Mouse (Mus musculus): ENCODE results near the gene Tsc2. TPM values are rescaled to one million over a fixed set of nuclear protein-coding genes. Genes with fewer than 3 reads are reported as not detected.
A peak's percentile ranks its signal among the peaks of the same experiment; 100 is the strongest.

The Tsc2 gene
- polyA plus RNA-seq (2015; fragmentation: Nextera tagmentation; extraction: Ambion mirVana) = 54.0 and 58.2 TPM in 2 replicates

DNA sequence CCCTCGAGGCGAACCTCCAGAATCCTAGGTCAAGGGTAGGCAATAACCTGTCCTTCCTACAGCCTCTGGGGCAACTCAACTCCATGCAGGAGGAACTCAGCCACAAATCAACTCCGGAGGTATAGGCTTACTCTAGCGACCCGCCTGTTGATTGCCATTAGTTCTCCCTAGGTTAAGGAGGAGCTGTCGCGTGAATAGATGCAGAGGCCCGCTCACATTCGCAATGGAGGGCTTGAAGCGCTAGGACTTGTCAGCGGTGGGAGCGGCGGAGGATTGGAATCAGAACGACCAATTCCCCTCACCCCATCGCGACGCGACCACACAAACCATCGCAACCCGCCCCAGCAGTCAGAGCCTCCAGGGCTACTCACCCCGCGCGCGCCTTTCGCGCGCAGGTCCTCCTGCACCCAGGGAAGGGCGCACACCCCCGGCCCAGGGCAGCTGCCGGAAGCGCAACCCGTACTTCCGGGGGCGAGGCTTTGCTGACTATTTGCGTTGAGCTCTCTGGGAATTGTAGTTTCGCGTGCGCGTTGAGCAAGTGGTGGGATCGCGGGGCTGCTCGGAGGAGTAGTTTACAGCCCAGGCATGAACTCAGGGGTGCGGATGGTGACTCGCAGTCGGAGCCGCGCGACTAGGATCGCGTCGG lies at the start of gene Tsc2, which contains the start of gene Nthl1:
TSS of gene Tsc2 (minus strand) at position 464 of the 646 bp plus-strand sequence.
TSS of gene Nthl1 (plus strand) at position 514 of the 646 bp plus-strand sequence.
- Histone ChIP-seq H3K4me1 (replicated peaks; ENCODE audit: control insufficient read depth, insufficient read depth, low read length) (peaks cover 17% of the 10 kb centered on the region), H3K4me3 (ENCODE audit: low read length) (peak within 1 kb of the TSS; percentile 79), H3K36me3 (ENCODE audit: control insufficient read depth, insufficient read depth, low read length) (peaks cover 9% of the 10 kb centered on the region; the same call in 1 of the 2 replicates), H3K27ac (ENCODE audit: low read length) (peak within 1 kb of the TSS; percentile 97), H3K9me3 (ENCODE audit: control insufficient read depth, low read length) (no peaks in the 10 kb centered on the region), H3K4me2 (ENCODE audit: low read depth, low read length) (peak within 1 kb of the TSS; percentile 78), H3K27me3 (ENCODE audit: control insufficient read depth, insufficient read depth, low read depth, low read length) (no peaks in the 10 kb centered on the region), H3K9ac (ENCODE audit: low read length) (peak within 1 kb of the TSS; percentile 88)
- WGBS = 1% methylated on average over 51 of the region's 51 CpGs
- ATAC-seq (ENCODE audit: low read depth) = peak; percentile 88

DNA sequence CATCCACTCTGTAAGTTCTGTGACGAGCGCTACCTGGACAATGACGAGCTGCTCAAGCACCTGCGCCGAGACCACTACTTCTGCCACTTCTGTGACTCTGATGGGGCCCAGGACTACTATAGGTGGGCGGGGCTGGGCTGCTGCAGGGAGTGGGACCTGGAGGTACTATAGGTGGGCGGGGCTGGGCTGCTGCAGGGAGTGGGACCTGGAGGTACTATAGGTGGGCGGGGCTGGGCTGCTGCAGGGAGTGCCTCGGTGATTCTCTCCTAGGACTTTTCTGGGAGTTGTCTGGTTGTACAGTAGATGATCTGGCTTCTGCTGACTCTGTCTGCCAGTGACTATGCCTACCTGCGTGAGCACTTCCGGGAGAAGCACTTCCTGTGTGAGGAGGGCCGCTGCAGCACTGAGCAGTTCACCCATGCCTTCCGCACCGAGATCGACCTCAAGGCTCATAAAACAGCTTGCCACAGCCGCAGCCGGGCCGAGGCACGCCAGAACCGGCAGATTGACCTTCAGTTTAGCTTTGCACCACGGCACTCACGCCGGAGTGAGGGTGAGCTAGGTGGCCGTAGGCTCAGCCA lies 45.2 kb upstream of the Tsc2 start:
- Histone ChIP-seq H3K36me3 (ENCODE audit: control insufficient read depth, insufficient read depth, low read length) (peaks cover 46% of the 10 kb centered on the region), H3K9ac (ENCODE audit: low read length) (no peak overlapping the region), H3K4me2 (ENCODE audit: low read depth, low read length) (no peak overlapping the region), H3K4me1 (replicated peaks; ENCODE audit: control insufficient read depth, insufficient read depth, low read length) (no peaks in the 10 kb centered on the region; the same call in 1 of the 2 replicates), H3K9me3 (ENCODE audit: control insufficient read depth, low read length) (no peaks in the 10 kb centered on the region), H3K27ac (ENCODE audit: low read length) (no peak overlapping the region), H3K27me3 (ENCODE audit: control insufficient read depth, insufficient read depth, low read depth, low read length) (no peaks in the 10 kb centered on the region), H3K4me3 (ENCODE audit: low read length) (no peak overlapping the region)
- WGBS = 85% methylated on average over 24 of the region's 24 CpGs
- no peak for ATAC-seq (ENCODE audit: low read depth)

DNA sequence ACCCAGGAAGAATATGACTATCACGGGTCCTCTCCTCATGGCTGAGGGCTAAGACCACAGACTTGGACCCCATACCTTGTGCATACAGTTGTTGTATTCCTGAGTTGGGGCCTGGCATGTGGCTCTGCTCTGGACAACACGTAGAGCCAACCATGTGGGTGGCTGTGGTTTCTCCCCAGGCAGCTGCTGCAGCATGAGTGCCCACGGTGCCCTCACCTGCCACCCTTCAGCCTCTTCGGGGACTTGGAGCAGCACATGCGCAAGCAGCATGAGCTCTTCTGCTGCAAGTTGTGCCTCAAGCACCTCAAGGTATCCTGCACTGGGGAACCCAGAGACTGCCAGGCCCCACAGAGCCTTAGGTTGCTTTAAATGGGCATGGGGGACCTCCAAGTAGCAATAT lies 44.4 kb upstream of the Tsc2 start:
- H3K27ac ChIP-seq (ENCODE audit: low read length) = no peak overlapping the region
- H3K9ac ChIP-seq (ENCODE audit: low read length) = no peak overlapping the region
- H3K4me3 ChIP-seq (ENCODE audit: low read length) = no peak overlapping the region
- ATAC-seq (ENCODE audit: low read depth) = no peak
- H3K9me3 ChIP-seq (ENCODE audit: control insufficient read depth, low read length) = no peaks in the 10 kb centered on the region
- WGBS = 89% methylated on average over 5 of the region's 5 CpGs
- peaks cover 46% of the 10 kb centered on the region for H3K36me3 ChIP-seq (ENCODE audit: control insufficient read depth, insufficient read depth, low read length)
- H3K27me3 ChIP-seq (ENCODE audit: control insufficient read depth, insufficient read depth, low read depth, low read length) = no peaks in the 10 kb centered on the region
- H3K4me1 ChIP-seq (replicated peaks; ENCODE audit: control insufficient read depth, insufficient read depth, low read length) = peaks cover 6% of the 10 kb centered on the region
- H3K4me2 ChIP-seq (ENCODE audit: low read depth, low read length) = no peak overlapping the region

DNA sequence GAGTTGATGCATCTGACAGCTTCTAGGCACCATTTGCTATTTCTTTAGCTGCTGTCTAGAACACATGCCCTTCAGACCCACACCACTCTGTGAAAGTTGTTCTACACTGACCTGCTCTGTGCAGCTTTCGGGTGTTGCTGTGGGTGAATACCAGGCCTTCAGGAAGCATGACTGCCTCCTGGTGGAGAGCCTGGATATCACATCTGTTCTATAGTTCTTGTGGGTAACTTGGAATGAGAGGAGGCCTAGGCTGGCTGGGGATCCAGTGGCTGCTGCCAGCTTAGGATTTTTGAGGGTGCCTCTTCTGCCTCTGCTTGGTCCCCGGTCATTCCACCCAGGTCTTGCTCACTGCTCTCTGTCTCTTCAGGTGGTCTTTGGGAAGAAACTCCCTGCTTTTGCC lies 43.8 kb upstream of the Tsc2 start:
- Histone ChIP-seq H3K36me3 (ENCODE audit: control insufficient read depth, insufficient read depth, low read length) (peaks cover 41% of the 10 kb centered on the region), H3K4me2 (ENCODE audit: low read depth, low read length) (no peak overlapping the region), H3K9ac (ENCODE audit: low read length) (no peak overlapping the region), H3K9me3 (ENCODE audit: control insufficient read depth, low read length) (no peaks in the 10 kb centered on the region), H3K27me3 (ENCODE audit: control insufficient read depth, insufficient read depth, low read depth, low read length) (no peaks in the 10 kb centered on the region), H3K4me3 (ENCODE audit: low read length) (no peak overlapping the region), H3K27ac (ENCODE audit: low read length) (no peak overlapping the region), H3K4me1 (replicated peaks; ENCODE audit: control insufficient read depth, insufficient read depth, low read length) (peaks cover 13% of the 10 kb centered on the region)
- no peak for ATAC-seq (ENCODE audit: low read depth)
- WGBS = 53% methylated on average over 2 of the region's 2 CpGs

DNA sequence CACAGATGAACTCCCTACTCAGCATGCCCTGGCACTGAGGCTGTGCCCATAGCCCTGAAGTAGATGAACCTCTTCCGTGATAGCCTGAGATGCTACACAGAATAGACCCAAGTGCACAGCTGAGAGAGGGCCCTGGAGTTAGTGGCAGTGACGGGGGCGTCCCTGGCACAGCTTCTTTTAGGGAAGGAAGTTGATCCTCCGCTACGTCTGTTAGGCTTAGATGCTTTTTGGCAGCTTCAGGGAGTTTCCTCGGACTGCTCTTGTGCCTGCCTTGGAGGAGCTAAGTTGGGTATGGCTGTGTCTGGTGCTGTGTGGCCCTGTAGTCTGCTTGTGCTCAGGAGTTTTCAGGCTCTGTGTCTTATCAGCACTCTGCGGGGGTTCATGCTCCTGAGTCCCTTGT lies 41.8 kb upstream of the Tsc2 start:
- 71% methylated on average over 7 of the region's 7 CpGs for WGBS
- Histone ChIP-seq H3K36me3 (ENCODE audit: control insufficient read depth, insufficient read depth, low read length) (peaks cover 25% of the 10 kb centered on the region), H3K27ac (ENCODE audit: low read length) (no peak overlapping the region), H3K4me3 (ENCODE audit: low read length) (no peak overlapping the region), H3K4me2 (ENCODE audit: low read depth, low read length) (no peak overlapping the region), H3K27me3 (ENCODE audit: control insufficient read depth, insufficient read depth, low read depth, low read length) (no peaks in the 10 kb centered on the region), H3K4me1 (replicated peaks; ENCODE audit: control insufficient read depth, insufficient read depth, low read length) (peaks cover 23% of the 10 kb centered on the region), H3K9ac (ENCODE audit: low read length) (no peak overlapping the region), H3K9me3 (ENCODE audit: control insufficient read depth, low read length) (no peaks in the 10 kb centered on the region)
- ATAC-seq (ENCODE audit: low read depth) = no peak

DNA sequence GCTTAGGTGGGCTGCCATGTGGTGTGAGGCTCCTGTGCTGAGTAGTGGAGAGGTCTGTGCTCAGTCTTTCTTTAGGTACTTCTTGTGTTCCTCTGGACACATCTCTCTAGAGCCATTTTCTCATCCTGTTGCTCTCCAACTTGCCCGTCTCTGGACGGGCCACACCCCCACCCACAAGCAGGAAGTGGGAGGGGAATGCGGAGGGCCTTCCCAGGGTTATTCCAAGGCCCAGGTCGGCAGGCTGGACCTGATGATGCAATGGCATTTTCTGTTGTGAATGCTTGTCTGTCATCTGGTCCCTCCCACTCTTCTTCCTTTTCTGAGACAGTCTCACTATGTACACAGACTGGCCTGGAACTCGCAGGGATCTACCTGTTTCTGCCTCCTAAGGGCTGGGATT lies 39.7 kb upstream of the Tsc2 start:
- Histone ChIP-seq H3K27ac (ENCODE audit: low read length) (no peak overlapping the region), H3K27me3 (ENCODE audit: control insufficient read depth, insufficient read depth, low read depth, low read length) (no peaks in the 10 kb centered on the region), H3K9me3 (ENCODE audit: control insufficient read depth, low read length) (no peaks in the 10 kb centered on the region), H3K4me1 (replicated peaks; ENCODE audit: control insufficient read depth, insufficient read depth, low read length) (peaks cover 26% of the 10 kb centered on the region), H3K4me2 (ENCODE audit: low read depth, low read length) (peak overlapping the region; percentile 90; the same call in 1 of the 2 replicates), H3K9ac (ENCODE audit: low read length) (0 out of 2 replicates have a peak overlapping the region, but pooled peaks have one; percentile 17), H3K4me3 (ENCODE audit: low read length) (no peak overlapping the region), H3K36me3 (ENCODE audit: control insufficient read depth, insufficient read depth, low read length) (peaks cover 4% of the 10 kb centered on the region; the same call in 1 of the 2 replicates)
- no peak for ATAC-seq (ENCODE audit: low read depth)
- 11% methylated on average over 5 of the region's 5 CpGs for WGBS

DNA sequence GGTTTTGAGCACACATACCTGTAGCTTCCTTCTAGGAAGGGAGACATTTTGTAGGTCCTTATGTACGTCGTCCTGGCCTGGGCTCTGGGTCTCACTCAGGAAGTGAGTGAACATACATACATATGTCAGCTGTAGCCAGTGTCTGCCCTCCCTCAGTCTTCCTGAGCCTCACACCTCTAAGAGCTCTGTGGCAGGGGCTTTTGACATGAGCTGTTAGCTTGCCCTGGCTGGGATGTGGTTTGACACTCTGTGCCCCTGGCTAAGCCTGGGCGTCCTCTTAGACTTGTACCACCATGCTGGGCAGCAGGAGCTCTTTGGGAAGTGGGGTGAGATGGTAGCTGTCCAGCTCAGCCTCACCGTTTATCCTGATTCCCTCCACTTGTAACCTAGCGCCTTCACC lies 38.9 kb upstream of the Tsc2 start:
- no peak overlapping the region for H3K4me3 ChIP-seq (ENCODE audit: low read length)
- peak overlapping the region; percentile 90; the same call in 1 of the 2 replicates for H3K4me2 ChIP-seq (ENCODE audit: low read depth, low read length)
- no peaks in the 10 kb centered on the region for H3K9me3 ChIP-seq (ENCODE audit: control insufficient read depth, low read length)
- 52% methylated on average over 5 of the region's 5 CpGs for WGBS
- no peaks in the 10 kb centered on the region for H3K27me3 ChIP-seq (ENCODE audit: control insufficient read depth, insufficient read depth, low read depth, low read length)
- no peak overlapping the region for H3K27ac ChIP-seq (ENCODE audit: low read length)
- no peaks in the 10 kb centered on the region for H3K36me3 ChIP-seq (ENCODE audit: control insufficient read depth, insufficient read depth, low read length)
- no peak overlapping the region for H3K9ac ChIP-seq (ENCODE audit: low read length)
- peaks cover 26% of the 10 kb centered on the region for H3K4me1 ChIP-seq (replicated peaks; ENCODE audit: control insufficient read depth, insufficient read depth, low read length)
- no peak for ATAC-seq (ENCODE audit: low read depth)

DNA sequence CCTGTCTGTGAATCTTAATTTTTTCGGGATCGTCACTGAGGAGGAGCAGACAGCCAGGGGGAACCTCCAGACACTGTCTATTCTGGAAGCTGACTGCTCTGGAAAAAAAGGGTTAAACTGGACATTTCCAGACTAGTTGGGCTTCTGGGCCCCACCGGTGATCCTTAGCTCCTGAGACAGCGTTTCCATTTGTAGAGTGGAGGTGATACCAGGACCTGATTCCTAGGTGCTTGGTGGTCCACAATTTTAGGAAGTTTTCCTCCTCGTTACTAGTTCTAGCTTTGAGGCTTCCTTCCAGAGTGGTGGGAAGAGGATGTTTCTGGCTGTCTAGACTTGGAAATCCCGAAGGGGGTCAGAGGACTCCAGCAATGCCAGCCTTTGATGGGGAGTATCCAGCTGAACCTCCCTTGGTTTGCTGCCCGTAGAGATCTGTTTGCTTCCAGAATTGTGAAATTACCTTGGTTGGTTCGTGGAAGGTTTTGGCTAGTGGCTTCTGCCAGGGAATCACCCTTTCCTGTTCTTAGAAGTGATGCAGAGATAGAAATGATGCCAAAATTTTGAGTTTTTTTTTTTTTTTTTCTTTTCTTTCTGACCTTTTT lies 37.9 kb upstream of the Tsc2 start:
- H3K36me3 ChIP-seq (ENCODE audit: control insufficient read depth, insufficient read depth, low read length) = no peaks in the 10 kb centered on the region
- peaks cover 26% of the 10 kb centered on the region for H3K4me1 ChIP-seq (replicated peaks; ENCODE audit: control insufficient read depth, insufficient read depth, low read length)
- no peaks in the 10 kb centered on the region for H3K9me3 ChIP-seq (ENCODE audit: control insufficient read depth, low read length)
- peak overlapping the region; percentile 97 for H3K4me3 ChIP-seq (ENCODE audit: low read length)
- ATAC-seq (ENCODE audit: low read depth) = no peak; the same call in 1 of the 2 replicates
- H3K27me3 ChIP-seq (ENCODE audit: control insufficient read depth, insufficient read depth, low read depth, low read length) = no peaks in the 10 kb centered on the region
- H3K4me2 ChIP-seq (ENCODE audit: low read depth, low read length) = peak overlapping the region; percentile 90
- WGBS = 5% methylated on average over 8 of the region's 8 CpGs
- peak overlapping the region; percentile 79 for H3K27ac ChIP-seq (ENCODE audit: low read length)
- peak overlapping the region; percentile 94 for H3K9ac ChIP-seq (ENCODE audit: low read length)

DNA sequence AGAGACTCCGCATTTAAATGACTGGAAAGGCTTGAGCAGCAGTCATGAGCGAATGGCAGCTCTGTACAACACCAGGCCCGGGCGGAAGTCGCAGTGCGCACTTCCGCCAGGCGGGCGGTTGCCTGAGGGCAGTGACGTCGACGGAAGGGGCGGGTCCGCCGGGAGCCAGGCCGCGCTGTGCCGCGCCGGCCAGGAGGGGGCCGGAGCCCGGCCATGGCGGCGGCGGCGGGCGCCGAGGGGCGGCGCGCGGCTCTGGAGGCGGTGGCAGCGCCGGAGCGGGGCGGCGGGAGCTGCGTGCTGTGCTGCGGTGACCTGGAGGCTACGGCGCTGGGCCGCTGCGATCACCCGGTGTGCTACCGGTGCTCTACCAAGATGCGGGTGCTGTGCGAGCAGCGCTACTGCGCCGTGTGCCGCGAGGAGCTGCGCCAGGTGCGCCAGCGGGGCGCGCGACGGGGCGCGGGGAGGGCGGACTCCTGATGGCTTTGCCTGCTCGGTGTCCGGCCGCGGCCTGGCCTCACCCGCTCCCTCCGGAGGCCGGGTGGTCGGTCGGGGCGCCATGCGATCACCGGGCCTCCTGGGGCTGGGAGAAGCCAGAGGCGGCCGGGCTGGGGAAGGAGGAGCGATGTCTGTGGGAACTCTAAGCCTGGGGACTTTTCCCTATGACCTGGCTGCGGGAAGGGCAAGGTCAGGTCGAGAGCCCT lies 37.3 kb upstream of the Tsc2 start, which contains the start of gene Zfp598:
TSS of gene Zfp598 (plus strand) at position 143 of the 701 bp plus-strand sequence.
- no peaks in the 10 kb centered on the region for H3K27me3 ChIP-seq (ENCODE audit: control insufficient read depth, insufficient read depth, low read depth, low read length)
- no peaks in the 10 kb centered on the region for H3K9me3 ChIP-seq (ENCODE audit: control insufficient read depth, low read length)
- WGBS = under 1% methylated on average over 29 of the region's 80 CpGs
- H3K4me1 ChIP-seq (replicated peaks; ENCODE audit: control insufficient read depth, insufficient read depth, low read length) = peaks cover 26% of the 10 kb centered on the region
- H3K4me2 ChIP-seq (ENCODE audit: low read depth, low read length) = peak within 1 kb of the TSS; percentile 90
- H3K27ac ChIP-seq (ENCODE audit: low read length) = peak within 1 kb of the TSS; percentile 79
- H3K4me3 ChIP-seq (ENCODE audit: low read length) = peak within 1 kb of the TSS; percentile 97
- ATAC-seq (ENCODE audit: low read depth) = peak; percentile 99
- peak within 1 kb of the TSS; percentile 94 for H3K9ac ChIP-seq (ENCODE audit: low read length)
- no peaks in the 10 kb centered on the region for H3K36me3 ChIP-seq (ENCODE audit: control insufficient read depth, insufficient read depth, low read length)

Measured in lung, embryonic 16.5 days (tissue).